Mouse (Mus musculus): ENCODE data around the gene Def8. TPM values are rescaled to one million over a fixed set of nuclear protein-coding genes. Genes with fewer than 3 reads are reported as not detected.

Def8 gene
- polyA plus RNA-seq, 2 experiments = 8.0 to 10.5 TPM

DNA sequence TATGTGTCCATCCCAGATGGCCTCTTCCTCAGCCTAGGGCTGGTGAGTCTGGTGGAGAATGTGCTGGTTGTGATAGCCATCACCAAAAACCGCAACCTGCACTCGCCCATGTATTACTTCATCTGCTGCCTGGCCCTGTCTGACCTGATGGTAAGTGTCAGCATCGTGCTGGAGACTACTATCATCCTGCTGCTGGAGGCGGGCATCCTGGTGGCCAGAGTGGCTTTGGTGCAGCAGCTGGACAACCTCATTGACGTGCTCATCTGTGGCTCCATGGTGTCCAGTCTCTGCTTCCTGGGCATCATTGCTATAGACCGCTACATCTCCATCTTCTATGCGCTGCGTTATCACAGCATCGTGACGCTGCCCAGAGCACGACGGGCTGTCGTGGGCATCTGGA is 15.7 kb upstream of the Def8 start:
- no peak for DNase-seq (ENCODE audit: low read depth in 3 of 3, low spot score in 3 of 3)
- Histone ChIP-seq H3K4me3 (ENCODE audit: insufficient read depth in 1 of 2, low read depth in 2 of 2, low read length in 2 of 2) (no peak overlapping the region), H3K4me2 (ENCODE audit: low read depth) (no peak overlapping the region), H3K9me3 (ENCODE audit: control insufficient read depth, low read length) (no peaks in the 10 kb centered on the region), H3K4me1 (replicated peaks; ENCODE audit: control insufficient read depth in 2 of 2, insufficient read depth in 2 of 2, low read length in 1 of 2) (peaks cover 18 to 33% of the 10 kb centered on the region in 2 experiments), H3K36me3 (replicated peaks; ENCODE audit: control insufficient read depth, insufficient read depth, low read depth) (no peaks in the 10 kb centered on the region), H3K27ac (no peak overlapping the region), H3K9ac (replicated peaks) (no peak overlapping the region), H3K27me3 (ENCODE audit: control insufficient read depth, insufficient read depth, low read length) (peaks cover 30% of the 10 kb centered on the region)
- ATAC-seq (ENCODE audit: insufficient read depth) = no peak
- TF ChIP-seq EP300 (IDR thresholded peaks at IDR 0.05; ENCODE audit: low read depth) (no peak), CTCF (IDR thresholded peaks at IDR 0.05; ENCODE audit: low read depth) (no peak)
- 74% methylated on average over 13 of the region's 13 CpGs for WGBS (ENCODE audit: insufficient replicate concordance)

DNA sequence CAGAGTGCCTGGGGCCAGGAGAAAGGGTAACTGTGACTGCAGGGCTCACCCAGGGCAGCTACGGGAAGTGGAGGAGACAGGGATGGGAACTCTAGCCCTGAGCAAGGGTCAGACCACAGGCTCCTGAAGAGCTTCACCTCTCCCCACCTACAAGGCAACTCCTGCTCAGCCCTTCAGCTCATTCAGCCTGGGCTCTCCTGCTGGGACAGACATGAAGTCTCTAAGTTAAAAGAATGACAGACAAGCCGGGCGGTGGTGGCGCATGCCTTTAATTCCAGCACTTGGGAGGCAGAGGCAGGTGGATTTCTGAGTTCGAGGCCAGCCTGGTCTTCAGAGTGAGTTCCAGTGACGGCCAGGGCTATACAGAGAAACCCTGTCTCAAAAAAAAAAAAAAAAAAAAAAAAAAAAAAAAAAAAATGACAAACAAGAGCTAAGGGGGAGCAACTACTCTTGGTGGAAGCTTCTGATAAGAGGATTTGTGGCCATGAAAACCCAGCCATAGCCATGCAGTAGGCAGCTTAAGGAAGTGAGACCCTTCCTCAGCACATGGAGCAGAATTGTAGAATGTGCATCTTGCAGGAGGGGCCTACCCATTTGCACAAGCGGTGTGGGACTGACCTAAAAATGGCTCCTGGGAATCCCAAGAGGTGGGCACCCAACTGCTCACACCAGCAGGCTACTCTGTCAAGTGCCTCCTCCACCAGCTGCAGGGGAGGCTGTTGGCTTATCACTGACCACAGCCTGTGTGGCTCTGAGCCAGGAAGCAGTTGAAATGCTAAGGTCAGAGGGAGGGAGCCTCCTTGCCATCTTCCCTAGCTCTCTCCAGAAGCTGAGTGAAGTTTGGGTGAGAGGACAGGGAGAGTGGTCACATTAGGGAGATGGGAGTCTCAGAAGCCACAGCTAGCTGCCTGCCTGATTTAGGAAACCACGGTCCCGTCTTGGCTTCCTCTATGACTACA is 14.5 kb upstream of the Def8 start:
- 23% methylated on average over 9 of the region's 9 CpGs for WGBS (ENCODE audit: insufficient replicate concordance)
- no peak for TF ChIP-seq CTCF (IDR thresholded peaks at IDR 0.05; ENCODE audit: low read depth)
- peak; percentile 52; the same call in 1 of the 2 replicates for TF ChIP-seq EP300 (IDR thresholded peaks at IDR 0.05; ENCODE audit: low read depth)
- Histone ChIP-seq H3K9me3 (ENCODE audit: control insufficient read depth, low read length) (no peaks in the 10 kb centered on the region), H3K36me3 (replicated peaks; ENCODE audit: control insufficient read depth, insufficient read depth, low read depth) (no peaks in the 10 kb centered on the region), H3K4me3 (ENCODE audit: insufficient read depth in 1 of 2, low read depth in 2 of 2, low read length in 2 of 2) (no peak overlapping the region), H3K4me1 (replicated peaks; ENCODE audit: control insufficient read depth in 2 of 2, insufficient read depth in 2 of 2, low read length in 1 of 2) (peaks cover 18 to 33% of the 10 kb centered on the region in 2 experiments), H3K9ac (replicated peaks) (no peak overlapping the region), H3K27ac (no peak overlapping the region), H3K27me3 (ENCODE audit: control insufficient read depth, insufficient read depth, low read length) (peaks cover 36% of the 10 kb centered on the region), H3K4me2 (ENCODE audit: low read depth) (peak overlapping the region; percentile 37)
- DNase-seq (ENCODE audit: low read depth in 3 of 3, low spot score in 3 of 3) = no peak
- peak; percentile 71 for ATAC-seq (ENCODE audit: insufficient read depth)

- H3K9ac ChIP-seq (replicated peaks) = no peak overlapping the region
- H3K9me3 ChIP-seq (ENCODE audit: control insufficient read depth, low read length) = no peaks in the 10 kb centered on the region
- DNase-seq (ENCODE audit: low read depth in 3 of 3, low spot score in 3 of 3) (no peak), ATAC-seq (ENCODE audit: insufficient read depth) (no peak)
- 63% methylated on average over 8 of the region's 8 CpGs for WGBS (ENCODE audit: insufficient replicate concordance)
- H3K27me3 ChIP-seq (ENCODE audit: control insufficient read depth, insufficient read depth, low read length) = peaks cover 36% of the 10 kb centered on the region
- no peak overlapping the region for H3K27ac ChIP-seq
- TF ChIP-seq EP300 (IDR thresholded peaks at IDR 0.05; ENCODE audit: low read depth) (no peak), CTCF (IDR thresholded peaks at IDR 0.05; ENCODE audit: low read depth) (no peak)
- no peak overlapping the region for H3K4me3 ChIP-seq (ENCODE audit: insufficient read depth in 1 of 2, low read depth in 2 of 2, low read length in 2 of 2)
- peaks cover 18 to 35% of the 10 kb centered on the region in 2 experiments for H3K4me1 ChIP-seq (replicated peaks; ENCODE audit: control insufficient read depth in 2 of 2, insufficient read depth in 2 of 2, low read length in 1 of 2)
- H3K4me2 ChIP-seq (ENCODE audit: low read depth) = no peak overlapping the region
- H3K36me3 ChIP-seq (replicated peaks; ENCODE audit: control insufficient read depth, insufficient read depth, low read depth) = no peaks in the 10 kb centered on the region
Observed at GRCm38 (mm10) chr8:123410049-123410587, 13.2 kb upstream of the Def8 start.

DNA sequence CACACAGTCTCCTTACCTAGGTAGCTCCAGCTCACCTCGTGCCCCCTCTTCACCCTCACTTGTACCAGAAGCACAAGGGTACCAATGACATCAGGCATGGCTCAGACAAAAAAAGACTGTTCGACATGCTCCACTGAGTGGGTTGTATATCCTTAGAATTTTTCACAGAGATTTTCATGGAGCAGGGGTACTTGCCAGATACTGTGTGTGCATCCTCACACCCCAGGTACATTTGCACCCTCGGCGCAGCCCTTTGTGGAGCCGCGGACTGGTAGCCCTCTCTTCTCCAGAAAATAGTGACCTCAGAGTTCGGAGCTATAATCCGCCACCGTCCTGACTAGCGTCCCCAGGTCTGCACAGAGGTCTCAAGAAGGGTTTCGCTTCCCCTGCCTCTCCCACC is 12.5 kb upstream of the Def8 start:
- DNase-seq (ENCODE audit: low read depth in 3 of 3, low spot score in 3 of 3) (no peak), ATAC-seq (ENCODE audit: insufficient read depth) (no peak)
- 20% methylated on average over 11 of the region's 11 CpGs for WGBS (ENCODE audit: insufficient replicate concordance)
- Histone ChIP-seq H3K4me3 (ENCODE audit: insufficient read depth in 1 of 2, low read depth in 2 of 2, low read length in 2 of 2) (no peak overlapping the region), H3K4me2 (ENCODE audit: low read depth) (peak overlapping the region; percentile 53), H3K36me3 (replicated peaks; ENCODE audit: control insufficient read depth, insufficient read depth, low read depth) (no peaks in the 10 kb centered on the region), H3K9me3 (ENCODE audit: control insufficient read depth, low read length) (no peaks in the 10 kb centered on the region), H3K4me1 (replicated peaks; ENCODE audit: control insufficient read depth in 2 of 2, insufficient read depth in 2 of 2, low read length in 1 of 2) (peaks cover 18 to 35% of the 10 kb centered on the region in 2 experiments), H3K27ac (no peak overlapping the region), H3K27me3 (ENCODE audit: control insufficient read depth, insufficient read depth, low read length) (peaks cover 36% of the 10 kb centered on the region), H3K9ac (replicated peaks) (no peak overlapping the region)
- TF ChIP-seq EP300 (IDR thresholded peaks at IDR 0.05; ENCODE audit: low read depth) (no peak), CTCF (IDR thresholded peaks at IDR 0.05; ENCODE audit: low read depth) (no peak)

- under 1% methylated on average over 29 of the region's 29 CpGs for WGBS (ENCODE audit: insufficient replicate concordance)
- peak within 1 kb of the TSS; percentile 53 for H3K4me2 ChIP-seq (ENCODE audit: low read depth)
- no peaks in the 10 kb centered on the region for H3K36me3 ChIP-seq (replicated peaks; ENCODE audit: control insufficient read depth, insufficient read depth, low read depth)
- ATAC-seq (ENCODE audit: insufficient read depth) (peak; percentile 61), DNase-seq (ENCODE audit: low read depth in 3 of 3, low spot score in 3 of 3) (peak; percentile 41 to 51 (median 49))
- no peak within 1 kb of the TSS for H3K9ac ChIP-seq (replicated peaks)
- peaks cover 18 to 35% of the 10 kb centered on the region in 2 experiments for H3K4me1 ChIP-seq (replicated peaks; ENCODE audit: control insufficient read depth in 2 of 2, insufficient read depth in 2 of 2, low read length in 1 of 2)
- H3K4me3 ChIP-seq (ENCODE audit: insufficient read depth in 1 of 2, low read depth in 2 of 2, low read length in 2 of 2) = 0 out of 4 replicates have a peak within 1 kb of the TSS, but pooled peaks of 1 of the 2 experiments have one; percentile 12
- H3K27me3 ChIP-seq (ENCODE audit: control insufficient read depth, insufficient read depth, low read length) = peaks cover 36% of the 10 kb centered on the region
- no peak for TF ChIP-seq CTCF (IDR thresholded peaks at IDR 0.05; ENCODE audit: low read depth)
- TF ChIP-seq EP300 (IDR thresholded peaks at IDR 0.05; ENCODE audit: low read depth) = no peak
- no peak within 1 kb of the TSS for H3K27ac ChIP-seq
- H3K9me3 ChIP-seq (ENCODE audit: control insufficient read depth, low read length) = no peaks in the 10 kb centered on the region
Observed at GRCm38 (mm10) chr8:123411246-123411645, 12.1 kb upstream of the Def8 start, which contains the start of gene Tubb3. Tubb3 (plus strand) TSS chr8:123411424.

Data from liver, embryonic 14.5 days (tissue).